Mouse (Mus musculus): ENCODE measurements around the gene Gm20896.
"Not testable (repeated sequence)": the region's sequence is repeated elsewhere in the genome, so short reads cannot be mapped to it uniquely, and the experiment has no call there.

Gene Gm20896

GRCm38 (mm10) chrY:35921426-35921825 lies at the start of gene Gm20896:
Gene Gm20896 (minus strand): TSS chrY:35921526.
- not testable (repeated sequence) for DNase-seq (ENCODE audit: extremely low spot score)

All from embryo, embryonic 9.5 days (tissue).